Mouse (Mus musculus) heart, embryonic 16.5 days (tissue): Measurements from ENCODE around the gene Fam71e2. TPM values are rescaled to one million over a fixed set of nuclear protein-coding genes. Genes with fewer than 3 reads are reported as not detected.
A peak's percentile ranks its signal among the peaks of the same experiment; 100 is the strongest.

Experiments used
- ATAC-seq: fragments of 200-750 bp; cut with Nextera tagmentation; replicated peaks from 2 replicates; pipeline ENCODE4 v1.8.0; 2017; ENCODE audit warnings: moderate number of reproducible peaks; ENCODE audit not compliant: insufficient read depth, low FRiP score; ENCODE audit errors: extremely low read depth
- H3K27ac ChIP-seq: fragments of 300-500 bp; sonication (generic); 2 replicates; pipeline ENCODE4 v1.5.1; 2014; ENCODE audit warnings: mild to moderate bottlenecking, low read length, control low read depth, moderate library complexity
- H3K27me3 ChIP-seq: fragments of 300-500 bp; sonication (generic); 2 replicates; pipeline ENCODE4 v1.6.1; 2014; ENCODE audit warnings: low read length, mixed read lengths; ENCODE audit not compliant: control insufficient read depth, insufficient read depth
- H3K36me3 ChIP-seq: fragments of 300-500 bp; sonication (generic); 2 replicates; pipeline ENCODE4 v1.6.1; 2014; ENCODE audit not compliant: control insufficient read depth, insufficient read depth
- H3K4me1 ChIP-seq: fragments of 300-500 bp; sonication (generic); 2 replicates; pipeline ENCODE4 v1.6.1; 2014; ENCODE audit warnings: low read length, mixed read lengths; ENCODE audit not compliant: control insufficient read depth, insufficient read depth
- H3K4me2 ChIP-seq: fragments of 300-500 bp; sonication (generic); 2 replicates; pipeline ENCODE4 v1.6.1; 2014; ENCODE audit warnings: low read depth, mild to moderate bottlenecking, control low read depth, low read length
- H3K4me3 ChIP-seq: fragments of 300-500 bp; sonication (generic); 2 replicates; pipeline ENCODE4 v1.5.1; 2014; ENCODE audit warnings: mild to moderate bottlenecking, control low read depth, low read length
- H3K9ac ChIP-seq: fragments of 300-500 bp; sonication (generic); 2 replicates; pipeline ENCODE4 v1.6.1; 2014; ENCODE audit warnings: low read length, control low read depth
- H3K9me3 ChIP-seq: fragments of 300-500 bp; sonication (generic); replicated peaks from 2 replicates; pipeline ENCODE4 v1.6.1; 2016; ENCODE audit warnings: low read length; ENCODE audit not compliant: control insufficient read depth
- WGBS: fragments of 180-500 bp; shearing (Covaris S2); extraction: QIAGEN DNeasy Blood & Tissue Kit; methylation state at CpG from one replicate; pipeline ENCODE4 v1.1.7; 2014; 5-methylcytosine and 5-hydroxymethylcytosine counted together
- polyA plus RNA-seq: library from polyadenylated mRNA; unstranded; fragments of >200 nt; fragmentation: Nextera tagmentation; extraction: Ambion mirVana; gene quantifications from 2 replicates; pipeline ENCODE4 v1.2.1, GENCODE M21; 2015

Fam71e2 gene
- polyA plus RNA-seq, 1 experiment from 2014 or later = not detected

DNA sequence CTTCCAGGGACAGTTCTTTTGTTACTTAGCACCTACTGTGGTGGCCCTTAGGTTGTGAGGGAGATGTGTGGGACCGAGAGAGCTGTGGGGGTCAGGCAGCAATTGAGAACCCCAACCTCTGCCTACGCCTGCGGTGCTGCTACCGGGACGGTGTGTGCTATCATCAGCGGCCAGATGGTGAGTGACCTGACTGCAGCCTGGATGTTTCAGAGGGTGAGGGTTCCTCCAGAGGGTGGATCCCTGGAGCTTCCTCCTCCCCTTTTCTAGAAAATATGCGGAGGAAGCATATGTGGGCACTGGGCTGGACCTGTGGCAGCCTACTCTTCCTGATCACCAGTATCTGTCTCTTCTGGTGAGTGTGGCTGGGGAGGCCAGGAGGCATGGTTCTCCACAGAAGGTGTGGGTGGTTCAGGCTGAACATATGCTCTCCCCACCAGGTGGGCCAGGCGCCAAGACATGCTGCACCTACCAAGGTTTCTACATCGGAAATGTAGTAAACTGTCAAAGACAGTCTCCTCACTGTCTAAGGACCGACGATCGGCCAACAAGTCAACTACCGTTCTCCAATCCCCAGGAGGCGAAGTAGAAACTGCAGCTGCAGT is 12.7 kb upstream of the Fam71e2 start:
- WGBS = 57% methylated on average over 14 of the region's 14 CpGs
- H3K9ac ChIP-seq = no peak overlapping the region
- H3K4me3 ChIP-seq = no peak overlapping the region
- no peaks in the 10 kb centered on the region for H3K36me3 ChIP-seq
- no peak for ATAC-seq
- peaks cover 10% of the 10 kb centered on the region for H3K27me3 ChIP-seq
- H3K4me1 ChIP-seq = peaks cover 6% of the 10 kb centered on the region
- H3K4me2 ChIP-seq = no peak overlapping the region
- no peak overlapping the region for H3K27ac ChIP-seq
- H3K9me3 ChIP-seq = no peaks in the 10 kb centered on the region

DNA sequence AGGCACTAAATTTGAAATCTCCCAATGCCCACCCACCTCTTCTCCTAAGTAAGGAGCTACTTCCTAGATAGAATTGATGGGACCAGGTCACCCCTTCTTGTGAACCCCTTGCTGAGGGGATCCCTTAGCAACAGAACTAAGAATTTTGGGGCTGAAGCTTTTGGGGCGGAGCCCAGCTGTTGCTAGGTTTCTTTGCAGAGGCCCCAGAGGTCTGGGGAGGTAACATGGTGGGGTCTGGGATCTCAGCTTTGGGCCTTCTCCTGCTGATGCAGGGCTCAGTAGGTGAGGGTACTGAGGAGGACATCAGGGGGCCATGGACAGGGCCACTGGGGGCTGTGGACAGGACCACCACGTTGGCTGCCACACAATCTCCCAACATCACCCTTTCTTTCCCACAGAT is 11.7 kb upstream of the Fam71e2 start, which contains the start of the genes Il11 and Tmem190:
Il11 (minus strand) TSS at position 101 of the 400 bp plus-strand sequence.
Tmem190 (plus strand) TSS at position 179 of the 400 bp plus-strand sequence.
- Histone ChIP-seq H3K4me3 (no peak within 1 kb of the TSS), H3K4me2 (no peak within 1 kb of the TSS), H3K27me3 (peaks cover 20% of the 10 kb centered on the region), H3K27ac (no peak within 1 kb of the TSS), H3K9me3 (no peaks in the 10 kb centered on the region), H3K36me3 (no peaks in the 10 kb centered on the region), H3K4me1 (no peaks in the 10 kb centered on the region), H3K9ac (no peak within 1 kb of the TSS)
- no peak for ATAC-seq
- WGBS = 74% methylated on average over 2 of the region's 2 CpGs

DNA sequence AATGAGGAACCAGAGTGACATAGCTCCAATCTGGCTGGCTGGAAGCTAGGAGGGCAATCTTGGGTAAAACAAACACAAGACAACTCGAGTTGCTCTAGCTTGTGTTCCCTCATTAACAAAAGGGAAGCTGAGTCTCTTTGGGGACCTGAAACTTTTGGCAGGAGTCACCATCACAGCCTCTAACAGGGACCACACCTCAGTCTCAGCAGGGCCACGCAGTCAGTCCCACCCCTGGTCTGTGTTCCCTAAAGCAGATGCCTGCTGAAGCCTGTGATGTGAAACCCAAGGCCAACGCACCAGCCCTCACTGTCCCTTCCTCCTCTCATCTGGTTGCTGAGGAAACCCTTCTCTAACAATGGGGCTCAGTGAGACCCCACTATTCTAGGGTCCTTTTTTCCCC is 11.0 kb upstream of the Fam71e2 start:
- H3K27me3 ChIP-seq = peaks cover 27% of the 10 kb centered on the region
- ATAC-seq = no peak

DNA sequence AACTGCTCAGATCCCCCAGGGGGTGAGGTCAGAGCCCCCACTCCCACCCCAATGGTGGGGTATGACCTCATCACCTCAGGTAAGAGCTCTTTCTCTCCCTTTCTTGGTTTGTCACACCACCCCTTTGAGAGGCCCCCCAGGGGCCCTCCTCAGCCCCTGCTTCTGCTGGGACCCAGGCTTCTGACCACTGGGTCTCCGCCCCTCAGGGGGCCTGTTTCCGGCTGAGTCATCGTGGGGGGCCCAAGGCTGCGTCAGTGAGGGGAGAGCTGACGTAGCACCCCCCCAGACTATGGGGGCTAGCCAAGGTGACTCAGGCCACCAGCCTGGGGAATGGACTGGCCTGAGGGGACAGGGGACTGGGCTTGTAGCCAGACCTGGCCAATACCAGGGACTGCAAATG is 8.8 kb upstream of the Fam71e2 start:
- Histone ChIP-seq H3K27me3 (peaks cover 49% of the 10 kb centered on the region), H3K27ac (no peak overlapping the region), H3K36me3 (no peaks in the 10 kb centered on the region), H3K4me1 (peaks cover 5% of the 10 kb centered on the region; the same call in 1 of the 2 replicates), H3K4me3 (no peak overlapping the region), H3K4me2 (no peak overlapping the region), H3K9ac (no peak overlapping the region), H3K9me3 (no peaks in the 10 kb centered on the region)
- WGBS = 32% methylated on average over 5 of the region's 5 CpGs
- no peak for ATAC-seq

More for the DNA sequence above, 11.0 kb upstream of the Fam71e2 start:
- Histone ChIP-seq H3K9me3 (no peaks in the 10 kb centered on the region), H3K36me3 (no peaks in the 10 kb centered on the region), H3K27ac (no peak overlapping the region), H3K4me2 (no peak overlapping the region), H3K4me3 (no peak overlapping the region), H3K9ac (no peak overlapping the region), H3K4me1 (peaks cover under 1% of the 10 kb centered on the region; the same call in 1 of the 2 replicates)
- whole genome bisulfite sequencing = 37% methylated on average over 3 of the region's 3 CpGs

DNA sequence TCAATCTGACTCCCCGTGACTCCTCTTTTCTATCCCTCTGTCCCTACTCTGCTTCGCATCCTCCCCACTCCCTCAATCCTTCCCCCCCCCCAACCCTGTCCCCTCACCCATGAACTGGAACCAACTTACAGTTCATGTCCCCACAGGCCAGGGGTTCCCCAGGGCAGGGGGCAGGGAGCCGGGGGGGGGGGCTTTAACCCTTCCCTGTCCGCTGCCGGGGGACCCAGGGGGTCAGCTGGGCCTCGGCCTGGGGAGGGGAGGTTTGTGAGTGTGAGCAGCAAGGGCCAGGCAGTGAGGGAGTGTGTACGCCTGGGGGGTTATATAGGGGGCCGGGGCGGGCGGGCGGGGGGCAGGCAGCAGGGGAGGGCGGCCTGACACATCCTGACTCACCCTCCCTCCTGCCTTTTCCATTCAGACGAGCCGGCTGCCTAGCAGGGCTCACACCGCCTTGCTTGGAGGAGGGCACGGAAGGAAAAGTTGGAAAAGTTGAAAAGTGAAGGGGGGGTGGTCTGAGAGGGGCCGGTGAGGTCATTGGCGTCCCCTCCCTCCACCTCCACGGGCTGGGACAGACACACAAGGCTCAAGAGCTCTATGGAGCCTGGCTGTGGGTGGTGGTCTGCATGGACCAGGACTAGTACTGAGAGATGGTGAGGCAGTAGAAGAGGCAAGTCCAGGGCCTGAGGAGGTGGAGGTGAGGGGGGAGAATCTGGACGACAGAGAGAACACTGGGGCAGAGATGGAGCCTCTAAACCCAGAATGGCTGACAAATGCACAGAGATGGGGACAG is 6.9 kb upstream of the Fam71e2 start:
- WGBS = 7% methylated on average over 17 of the region's 20 CpGs
- Histone ChIP-seq H3K4me1 (peaks cover 5% of the 10 kb centered on the region; the same call in 1 of the 2 replicates), H3K9me3 (no peaks in the 10 kb centered on the region), H3K9ac (no peak overlapping the region), H3K27me3 (peaks cover 55% of the 10 kb centered on the region), H3K27ac (no peak overlapping the region), H3K36me3 (no peaks in the 10 kb centered on the region), H3K4me3 (no peak overlapping the region), H3K4me2 (no peak overlapping the region)
- no peak for ATAC-seq

DNA sequence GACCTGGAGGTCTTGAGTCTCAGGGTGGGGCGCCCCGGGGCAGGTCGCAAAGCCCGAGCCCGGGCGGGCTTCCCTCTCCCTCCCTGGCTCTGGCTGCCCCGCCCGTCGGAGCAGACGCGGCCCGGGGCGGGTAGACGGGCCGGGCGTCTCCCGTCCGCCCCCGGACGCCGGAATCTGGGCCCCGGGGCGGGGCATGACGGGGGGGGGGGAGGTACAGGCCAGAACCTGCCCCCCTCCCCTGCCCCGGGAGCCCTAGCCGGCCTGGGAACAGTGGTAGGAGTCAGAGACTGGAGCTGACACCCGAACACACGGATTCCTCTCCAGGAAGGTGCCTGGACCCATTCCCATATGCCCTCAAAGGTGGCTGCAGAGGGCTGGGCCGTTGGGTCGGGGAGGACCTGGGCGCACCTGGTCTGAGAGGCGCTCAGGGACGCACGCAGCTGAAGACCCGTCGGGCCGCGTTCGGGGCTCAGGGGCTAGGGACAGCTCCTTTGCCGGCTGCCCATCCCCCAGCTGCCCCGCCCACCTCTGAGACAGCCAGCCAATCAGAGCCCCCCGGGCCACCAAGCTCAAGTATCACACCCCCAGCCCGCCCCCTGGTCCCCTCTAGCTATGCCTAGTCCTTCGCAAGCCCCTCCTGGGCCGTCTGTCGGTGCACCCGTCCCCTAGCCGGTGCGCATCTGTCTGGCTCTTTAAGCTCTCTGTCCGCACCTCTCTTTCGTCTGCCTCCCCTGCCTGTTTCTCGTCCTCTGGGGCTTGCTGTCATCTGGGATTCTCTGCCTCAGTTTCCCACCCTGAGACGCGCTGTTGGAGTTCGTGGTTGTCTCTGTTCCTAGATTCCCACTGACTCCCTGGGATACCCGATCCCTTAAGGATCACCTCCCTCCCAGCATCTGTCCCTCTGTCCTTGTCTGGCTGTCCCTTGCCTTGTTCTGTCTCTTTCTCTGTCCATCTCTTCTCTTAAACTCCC is 6.0 kb upstream of the Fam71e2 start:
- 1% methylated on average over 43 of the region's 56 CpGs for WGBS
- Histone ChIP-seq H3K27me3 (peaks cover 53% of the 10 kb centered on the region), H3K4me3 (peak overlapping the region; percentile 41), H3K36me3 (no peaks in the 10 kb centered on the region), H3K4me2 (peak overlapping the region; percentile 58), H3K9ac (no peak overlapping the region; the same call in 1 of the 2 replicates), H3K27ac (no peak overlapping the region), H3K4me1 (peaks cover 5% of the 10 kb centered on the region; the same call in 1 of the 2 replicates), H3K9me3 (no peaks in the 10 kb centered on the region)
- peak; percentile 61 for ATAC-seq

DNA sequence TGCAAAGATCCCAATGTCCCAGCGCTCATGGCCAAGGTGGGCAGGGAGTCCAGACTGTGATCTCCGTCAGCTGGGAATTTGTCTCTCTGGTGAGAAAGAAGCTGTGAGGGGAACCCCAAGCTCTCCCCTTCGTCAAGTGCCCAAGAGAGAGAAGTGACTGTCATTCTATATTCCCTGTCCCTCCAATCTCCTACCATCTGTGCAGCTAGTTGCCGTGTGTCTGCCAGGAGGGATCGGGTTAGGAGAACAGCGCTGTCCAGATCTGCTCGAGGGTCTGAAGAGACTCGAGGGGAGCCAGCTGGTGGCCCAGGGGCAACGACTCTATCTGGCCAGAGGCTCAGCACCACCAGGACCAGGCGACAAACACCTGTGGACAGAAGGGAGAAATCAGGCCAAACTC is 5.0 kb upstream of the Fam71e2 start:
- H3K4me3 ChIP-seq = no peak overlapping the region
- no peak overlapping the region for H3K9ac ChIP-seq
- H3K9me3 ChIP-seq = no peaks in the 10 kb centered on the region
- H3K36me3 ChIP-seq = no peaks in the 10 kb centered on the region
- 31% methylated on average over 10 of the region's 10 CpGs for WGBS
- no peak overlapping the region for H3K4me2 ChIP-seq
- ATAC-seq = no peak
- no peak overlapping the region for H3K27ac ChIP-seq
- H3K4me1 ChIP-seq = peaks cover 5% of the 10 kb centered on the region; the same call in 1 of the 2 replicates
- H3K27me3 ChIP-seq = peaks cover 53% of the 10 kb centered on the region

DNA sequence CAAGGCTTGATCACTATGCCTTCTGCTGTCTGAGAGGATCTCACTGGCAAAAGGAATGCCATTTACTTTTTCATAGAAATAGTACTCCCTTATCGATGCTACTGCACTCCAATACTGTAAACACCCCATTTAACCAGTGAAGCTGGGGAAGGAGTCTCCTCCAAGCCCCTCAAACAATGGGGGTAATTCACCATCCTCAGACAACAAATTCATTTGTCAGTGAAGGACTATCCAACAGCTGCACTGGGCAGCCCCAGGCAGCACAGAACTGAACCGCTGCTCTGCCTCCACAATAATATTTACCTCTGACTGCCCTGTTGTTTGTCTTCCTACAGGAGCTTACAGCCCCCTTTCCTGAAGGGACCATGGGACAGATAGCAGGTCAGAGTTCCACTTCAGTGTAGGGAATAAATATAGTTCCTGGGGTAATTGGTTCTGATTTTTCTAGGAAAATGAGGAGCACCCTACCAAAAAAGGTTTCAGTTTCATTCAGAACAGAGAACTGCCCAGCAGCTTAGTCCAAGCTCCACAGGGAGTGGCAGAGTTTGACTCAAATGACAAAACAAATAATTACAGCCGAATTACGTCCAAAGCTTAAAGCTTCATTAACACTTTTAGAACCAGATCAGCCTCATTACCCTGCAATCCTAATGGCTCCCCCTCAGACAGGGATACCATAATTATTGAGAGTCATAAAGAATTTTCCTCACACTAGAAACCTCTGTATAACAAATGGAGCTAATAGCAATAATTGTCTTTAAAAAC is 6.0 kb downstream of the Fam71e2 start:
- H3K4me3 ChIP-seq = no peak overlapping the region
- peaks cover 1% of the 10 kb centered on the region; the same call in 1 of the 2 replicates for H3K27me3 ChIP-seq
- ATAC-seq = no peak
- H3K9me3 ChIP-seq = no peaks in the 10 kb centered on the region
- 33% methylated on average over 4 of the region's 4 CpGs for WGBS
- H3K9ac ChIP-seq = no peak overlapping the region
- H3K36me3 ChIP-seq = no peaks in the 10 kb centered on the region
- no peaks in the 10 kb centered on the region for H3K4me1 ChIP-seq
- no peak overlapping the region for H3K27ac ChIP-seq
- no peak overlapping the region for H3K4me2 ChIP-seq
